Mouse (Mus musculus): ENCODE results near the gene Dner.

Dner gene

DNA sequence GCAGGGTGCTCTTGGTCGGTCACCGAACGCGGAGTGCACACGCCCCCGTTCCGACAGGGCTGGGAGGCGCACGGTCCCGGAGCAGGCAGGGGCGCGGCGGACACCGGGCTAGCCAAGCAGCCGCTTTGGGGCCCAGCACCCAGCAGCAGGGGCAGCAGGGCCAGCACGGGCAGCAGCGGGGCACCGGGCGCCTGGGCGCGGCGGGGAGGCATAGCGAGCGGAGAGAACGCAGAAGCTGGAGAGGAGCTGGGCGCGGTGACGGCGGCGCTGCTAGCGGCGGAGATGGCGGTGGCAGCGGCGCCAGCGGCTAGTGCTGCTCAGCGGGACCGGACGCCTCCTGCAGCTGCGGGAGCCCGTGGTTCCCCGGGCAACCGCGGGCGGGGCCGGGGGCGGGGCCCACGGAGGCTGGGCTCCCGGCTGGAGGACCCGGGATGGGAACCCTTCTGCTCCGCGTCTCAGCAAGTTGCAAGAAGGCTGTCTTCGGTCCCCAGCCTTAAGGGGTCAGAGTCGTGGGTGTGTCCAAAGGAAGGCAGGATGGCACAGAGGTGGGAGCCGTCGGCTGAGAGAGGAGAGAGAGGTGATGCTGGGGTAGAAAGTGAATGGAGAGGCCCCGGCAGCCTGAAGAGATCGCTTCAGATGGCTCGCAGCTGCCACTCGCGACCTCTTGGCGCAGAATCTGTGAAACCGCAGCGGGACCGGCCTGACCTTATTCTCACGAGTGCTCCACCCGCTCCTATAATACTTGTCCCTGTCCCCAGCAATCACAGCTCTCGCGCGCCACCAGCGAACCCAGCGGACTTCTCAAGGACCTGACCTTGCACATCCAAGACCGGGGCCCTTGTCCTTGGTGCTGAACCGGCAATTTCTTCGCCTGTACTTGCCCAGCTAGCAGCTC lies at the start of gene Dner:
Dner (minus strand) TSS at position 705 of the 895 bp plus-strand sequence.
- in situ Hi-C loops (cut with MboI, MseI): loop anchor here (25.0 kb wide), 1 partner anchor 958 kb away; no protein-coding TSS in a partner anchor

GRCm38 (mm10) chr1:84742156-84742555 lies 46.1 kb upstream of the Dner start:
- in situ Hi-C loops (cut with MboI, MseI): no loop called here

- in situ Hi-C loops (cut with MboI, MseI): no loop called here
Measured at GRCm38 (mm10) chr1:84740080-84740479, 44.1 kb upstream of the Dner start.

DNA sequence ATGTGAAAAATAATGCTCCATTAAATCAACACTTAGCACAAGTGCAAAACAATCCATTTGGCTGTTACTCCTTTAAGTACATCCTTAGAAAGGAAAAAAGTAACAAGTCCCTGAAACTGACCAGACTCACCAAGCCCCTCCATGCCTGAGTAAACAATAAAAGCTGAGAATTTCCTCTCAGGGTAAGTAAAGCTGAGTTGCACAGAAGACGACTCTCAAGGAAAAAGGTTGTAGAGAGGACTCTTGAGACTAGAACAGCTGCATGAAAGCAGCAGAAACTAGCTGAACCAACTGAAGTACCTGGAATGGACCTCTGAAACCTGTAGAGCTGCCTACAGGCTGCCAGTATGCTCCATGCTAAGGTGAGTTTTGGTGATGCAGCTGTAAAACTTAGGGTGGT lies 41.1 kb upstream of the Dner start:
- in situ Hi-C loops (cut with MboI, MseI): loop anchor here (5.0 kb wide), 1 partner anchor 145 kb away; no protein-coding TSS in a partner anchor

GRCm38 (mm10) chr1:84733799-84734198 lies 37.8 kb upstream of the Dner start:
- in situ Hi-C loops (cut with MboI, MseI): no loop called here

GRCm38 (mm10) chr1:84731763-84732162 lies 35.7 kb upstream of the Dner start:
- in situ Hi-C loops (cut with MboI, MseI): no loop called here

GRCm38 (mm10) chr1:84722841-84723240 lies 26.8 kb upstream of the Dner start:
- in situ Hi-C loops (cut with MboI, MseI): no loop called here

DNA sequence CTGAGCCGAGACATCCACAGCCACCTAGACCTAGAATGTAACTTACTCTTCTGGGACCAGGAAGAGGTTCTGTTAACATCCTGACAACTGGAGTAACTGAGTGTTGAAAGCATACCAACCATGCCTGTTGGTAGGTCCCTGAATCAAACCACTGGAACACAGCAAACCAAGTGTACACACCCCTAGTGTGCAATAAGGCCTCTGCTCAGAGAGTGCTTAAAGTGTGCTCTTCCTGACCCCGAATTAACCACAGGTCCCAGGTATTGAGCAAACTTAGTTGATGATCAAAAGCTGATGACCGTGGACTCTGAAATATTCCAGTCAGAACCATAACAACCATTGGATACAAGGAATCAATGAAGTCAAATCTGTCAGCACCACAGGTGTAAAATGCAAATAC lies 26.4 kb upstream of the Dner start:
- in situ Hi-C loops (cut with MboI, MseI): no loop called here

DNA sequence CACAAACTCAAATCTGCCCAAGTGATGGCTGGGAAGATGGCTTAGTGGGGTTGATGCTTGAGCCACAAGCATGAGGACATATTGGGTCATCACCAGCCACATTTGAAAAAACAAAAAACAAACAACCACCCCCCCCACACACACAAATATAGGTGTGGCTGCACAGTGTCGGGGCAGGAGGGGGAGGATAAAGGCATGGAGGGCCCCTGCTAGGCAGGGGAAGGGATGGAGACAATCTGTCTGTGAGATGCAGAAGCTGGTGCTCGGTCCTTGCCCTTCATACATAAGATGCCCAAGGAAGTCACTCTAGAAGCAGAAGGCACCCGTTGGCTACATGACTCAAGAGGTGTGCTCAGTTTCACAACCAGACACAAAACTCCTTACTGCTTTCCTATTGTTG lies 25.9 kb upstream of the Dner start:
- in situ Hi-C loops (cut with MboI, MseI): no loop called here

- in situ Hi-C loops (cut with MboI, MseI): no loop called here
Measured at GRCm38 (mm10) chr1:84709810-84710785, 14.1 kb upstream of the Dner start.

DNA sequence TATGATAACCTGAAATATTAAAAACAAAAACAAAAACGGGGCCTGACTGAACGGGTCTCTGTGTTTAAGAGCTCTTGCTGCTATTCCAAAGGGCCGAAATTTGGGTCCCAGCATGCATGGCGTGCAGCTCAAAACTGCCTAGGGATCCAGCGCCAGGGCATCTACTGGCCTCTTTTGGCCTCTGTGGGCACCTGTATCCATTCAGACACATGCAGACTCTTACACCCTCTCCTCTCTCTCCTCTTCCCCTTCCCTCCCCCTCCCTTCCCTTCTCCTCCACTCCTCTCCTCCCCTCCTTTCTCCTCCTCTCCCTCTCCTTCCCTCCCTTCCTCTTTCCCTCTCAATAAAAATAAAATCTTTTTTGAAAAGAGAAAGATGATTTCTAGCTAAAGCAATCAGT lies 13.4 kb upstream of the Dner start:
- in situ Hi-C loops (cut with MboI, MseI): no loop called here

- in situ Hi-C loops (cut with MboI, MseI): no loop called here
Measured at GRCm38 (mm10) chr1:84700254-84700653, 4.2 kb upstream of the Dner start.

DNA sequence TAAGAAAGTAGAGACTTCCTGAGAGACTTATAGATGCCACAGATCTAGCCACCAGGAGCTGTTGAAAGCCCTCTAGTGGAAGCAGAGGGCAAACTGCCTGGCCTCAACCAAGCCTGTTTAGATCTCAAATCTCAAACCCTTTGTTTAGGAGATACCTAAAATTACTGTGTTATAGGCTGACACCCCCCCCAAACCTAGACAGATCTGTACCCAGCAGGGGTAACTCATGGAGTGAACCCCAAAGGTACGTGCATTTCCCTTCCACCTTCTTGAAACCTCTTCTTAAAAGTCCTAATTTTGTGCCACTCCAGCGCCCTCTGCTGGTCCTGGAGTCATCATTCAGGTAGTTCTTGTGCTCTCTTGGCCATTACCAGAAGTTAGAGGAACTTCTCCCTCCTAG lies 1.1 kb upstream of the Dner start:
- in situ Hi-C loops (cut with MboI, MseI): loop anchor here (25.0 kb wide), 1 partner anchor 960 kb away; no protein-coding TSS in a partner anchor

GRCm38 (mm10) chr1:84694688-84695474 lies 1.1 kb downstream of the Dner start:
- in situ Hi-C loops (cut with MboI, MseI): loop anchor here (25.0 kb wide), 1 partner anchor 958 kb away; no protein-coding TSS in a partner anchor

DNA sequence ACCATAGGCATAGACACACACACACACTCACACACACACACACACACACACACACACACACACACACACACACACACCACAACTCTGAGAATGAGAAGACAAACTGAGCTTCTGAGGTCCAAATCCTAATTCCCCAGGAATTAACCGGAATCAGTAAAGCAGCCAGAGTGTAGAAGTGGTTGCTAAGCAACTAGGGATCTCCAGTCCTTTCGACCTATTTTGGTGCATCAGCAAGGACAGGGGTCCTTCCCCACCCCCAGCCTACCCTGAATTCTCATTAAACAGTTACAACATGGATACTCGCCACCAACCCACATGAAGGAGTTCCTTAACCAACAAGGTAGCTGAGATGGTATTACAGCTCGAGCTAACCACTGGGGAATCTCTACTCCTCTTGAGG lies 18.1 kb downstream of the Dner start:
- in situ Hi-C loops (cut with MboI, MseI): loop anchor here (25.0 kb wide), 1 partner anchor 941 kb away; no protein-coding TSS in a partner anchor

DNA sequence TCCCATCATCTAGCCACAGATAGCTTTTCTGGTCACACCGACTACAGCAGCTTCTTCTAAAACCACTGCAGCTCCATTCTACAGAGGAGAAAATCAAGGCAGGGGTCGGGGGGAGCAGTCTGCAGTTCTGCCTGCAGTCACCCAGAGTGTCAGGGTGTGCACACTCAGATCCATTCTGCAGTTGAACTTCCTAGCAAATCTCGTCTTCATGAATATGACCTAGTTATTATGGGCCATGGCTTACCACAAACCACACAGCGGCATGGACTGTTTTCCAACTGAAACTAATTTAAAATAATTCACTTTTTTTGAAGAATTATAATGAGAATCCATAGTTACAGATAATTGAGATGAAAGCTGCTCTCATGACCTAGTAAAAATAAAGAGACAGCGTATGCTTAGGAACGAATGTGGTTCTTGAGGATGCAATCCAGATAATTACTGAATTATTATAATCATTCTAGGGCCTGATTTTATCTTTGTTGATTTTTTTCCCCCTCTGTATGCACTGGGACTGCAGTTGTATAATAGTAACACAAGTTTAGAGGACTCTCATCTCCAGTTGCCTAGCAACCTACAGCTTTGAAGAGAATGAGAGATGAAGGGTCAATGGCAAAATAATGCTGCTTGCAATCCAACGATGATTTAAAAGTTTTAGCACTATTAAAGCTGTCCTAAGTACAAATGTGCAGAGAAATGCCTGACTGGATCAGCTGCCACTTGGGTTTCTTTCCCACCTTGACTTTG lies 27.7 kb downstream of the Dner start:
- in situ Hi-C loops (cut with MboI, MseI): loop anchor here (25.0 kb wide), 1 partner anchor 794 kb away; no protein-coding TSS in a partner anchor

GRCm38 (mm10) chr1:84667660-84668059 lies 28.4 kb downstream of the Dner start:
- in situ Hi-C loops (cut with MboI, MseI): loop anchor here (25.0 kb wide), 1 partner anchor 795 kb away; no protein-coding TSS in a partner anchor

DNA sequence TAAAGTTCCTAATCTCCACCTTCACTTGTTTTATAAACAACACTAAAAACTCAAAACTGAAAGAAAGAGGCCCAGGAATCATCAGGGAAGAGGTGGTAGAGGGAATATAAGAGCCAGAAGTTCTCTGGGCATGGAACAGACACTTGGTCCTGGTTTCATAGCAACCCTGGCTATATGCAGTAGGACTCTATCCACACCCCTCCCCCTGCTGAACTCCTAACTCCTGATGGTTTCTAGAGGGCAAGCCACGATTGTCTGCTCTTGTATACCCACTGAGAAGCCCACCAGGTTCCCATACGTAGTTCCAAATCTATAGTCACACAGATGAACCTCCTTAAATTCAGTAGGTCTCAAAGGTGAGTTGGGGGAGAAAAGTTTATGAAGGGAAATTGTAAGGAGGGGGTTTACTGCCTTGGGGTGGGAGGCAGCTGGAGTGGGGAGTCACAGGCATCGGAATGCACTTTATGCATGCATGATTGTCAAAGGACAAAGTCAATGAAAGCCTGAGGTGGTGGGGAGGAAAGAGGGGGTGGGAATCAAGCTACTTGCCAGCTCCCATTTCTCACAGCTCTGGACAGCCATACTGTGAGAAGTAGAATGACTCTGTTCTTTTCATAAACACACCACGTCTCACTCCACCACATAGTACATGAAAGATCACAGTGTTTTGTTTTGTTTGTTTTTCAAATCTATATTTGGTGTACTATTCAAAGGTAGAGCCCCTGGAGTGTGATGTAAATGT lies 31.5 kb downstream of the Dner start:
- in situ Hi-C loops (cut with MboI, MseI): loop anchor here (25.0 kb wide), 1 partner anchor 798 kb away; no protein-coding TSS in a partner anchor

- in situ Hi-C loops (cut with MboI, MseI): no loop called here
Measured at GRCm38 (mm10) chr1:84646781-84647180, 49.2 kb downstream of the Dner start.

Data from T-helper 1 cell (primary cell).